In genomic region chr1:107006316-107006715, GRCm38 (mm10) we compare ENCODE assay signal across 23 mouse cellular contexts. TPM values are rescaled to one million over a fixed set of nuclear protein-coding genes. Genes with fewer than 3 reads are reported as not detected.
DNase-seq lines count a peak whose midpoint lies in the region; ATAC-seq and TF ChIP-seq lines count a peak whose summit lies in the region.
"Had no signal": no experiment of that assay in that cellular context is flagged by ENCODE, and none has a peak within 500 bp of the region (broad histone marks: within the 10 kb centered on the region; RNA-seq: fewer than 3 reads in every experiment).

No protein-coding gene starts in this region.

- H3K4me1 ChIP-seq in embryonic facial prominence, embryonic 13.5 days = no peaks in the 10 kb centered on the region
- H3K4me1 ChIP-seq in embryonic facial prominence, embryonic 10.5 days = no peaks in the 10 kb centered on the region
- no peaks in the 10 kb centered on the region for H3K4me1 ChIP-seq in lung, embryonic 14.5 days (ENCODE audit: insufficient read depth)
- H3K4me1 ChIP-seq in midbrain, embryonic 11.5 days (ENCODE audit: control insufficient read depth, insufficient read depth, low read length) = no peaks in the 10 kb centered on the region
- H3K4me1 ChIP-seq in midbrain, embryonic 16.5 days (ENCODE audit: control insufficient read depth, insufficient read depth, low read length) = no peaks in the 10 kb centered on the region

- H3K9ac ChIP-seq in embryonic facial prominence, embryonic 13.5 days = no peak overlapping the region
- no peak overlapping the region for H3K9ac ChIP-seq in lung, embryonic 14.5 days
- H3K9ac ChIP-seq in midbrain, embryonic 11.5 days (ENCODE audit: low read length) = no peak overlapping the region
- H3K9ac ChIP-seq in midbrain, embryonic 16.5 days (ENCODE audit: low read depth, low read length) = no peak overlapping the region

- no peaks in the 10 kb centered on the region for H3K36me3 ChIP-seq in embryonic facial prominence, embryonic 13.5 days
- H3K36me3 ChIP-seq in embryonic facial prominence, embryonic 10.5 days (replicated peaks) = no peaks in the 10 kb centered on the region
- no peaks in the 10 kb centered on the region for H3K36me3 ChIP-seq in lung, embryonic 14.5 days (ENCODE audit: insufficient read depth)
- no peaks in the 10 kb centered on the region for H3K36me3 ChIP-seq in midbrain, embryonic 11.5 days (ENCODE audit: control insufficient read depth, insufficient read depth, low read length)
- H3K36me3 ChIP-seq in midbrain, embryonic 16.5 days (ENCODE audit: control insufficient read depth, insufficient read depth, low read length) = no peaks in the 10 kb centered on the region
- H3K36me3 ChIP-seq: G1E had no signal

- no peak overlapping the region for H3K4me3 ChIP-seq in embryonic facial prominence, embryonic 13.5 days
- no peak overlapping the region for H3K4me3 ChIP-seq in embryonic facial prominence, embryonic 10.5 days
- no peak overlapping the region for H3K4me3 ChIP-seq in lung, embryonic 14.5 days (ENCODE audit: low read depth, low read length)
- H3K4me3 ChIP-seq in midbrain, embryonic 11.5 days (ENCODE audit: low read depth, low read length) = no peak overlapping the region
- H3K4me3 ChIP-seq in midbrain, embryonic 16.5 days (ENCODE audit: low read depth, low read length) = no peak overlapping the region

- no peak overlapping the region for H3K27ac ChIP-seq in embryonic facial prominence, embryonic 13.5 days
- no peak overlapping the region for H3K27ac ChIP-seq in embryonic facial prominence, embryonic 10.5 days (replicated peaks)
- no peak overlapping the region for H3K27ac ChIP-seq in lung, embryonic 14.5 days (ENCODE audit: low read depth)
- H3K27ac ChIP-seq in midbrain, embryonic 11.5 days (ENCODE audit: low read depth, low read length) = no peak overlapping the region
- H3K27ac ChIP-seq in midbrain, embryonic 16.5 days (ENCODE audit: low read length) = no peak overlapping the region

- no peaks in the 10 kb centered on the region for H3K9me3 ChIP-seq in embryonic facial prominence, embryonic 13.5 days
- no peaks in the 10 kb centered on the region for H3K9me3 ChIP-seq in embryonic facial prominence, embryonic 10.5 days
- H3K9me3 ChIP-seq in lung, embryonic 14.5 days (ENCODE audit: low read depth, low read length) = no peaks in the 10 kb centered on the region
- no peaks in the 10 kb centered on the region for H3K9me3 ChIP-seq in midbrain, embryonic 11.5 days (ENCODE audit: control insufficient read depth, low read length)
- H3K9me3 ChIP-seq in midbrain, embryonic 16.5 days (replicated peaks; ENCODE audit: control insufficient read depth, low read length, poor library complexity, severe bottlenecking) = no peaks in the 10 kb centered on the region

- no peak for TF ChIP-seq CTCF in lung, embryonic 14.5 days (IDR thresholded peaks at IDR 0.05; ENCODE audit: low read depth)

- H3K4me2 ChIP-seq in embryonic facial prominence, embryonic 13.5 days = no peak overlapping the region
- no peak overlapping the region for H3K4me2 ChIP-seq in lung, embryonic 14.5 days
- H3K4me2 ChIP-seq in midbrain, embryonic 11.5 days = no peak overlapping the region
- H3K4me2 ChIP-seq in midbrain, embryonic 16.5 days (ENCODE audit: low read length) = no peak overlapping the region

- DNase-seq in embryo, embryonic 11 days = peak; percentile 2
- no peak for DNase-seq in embryo, embryonic 9.5 days (ENCODE audit: extremely low spot score)
- DNase-seq in embryonic facial prominence, embryonic 10.5 days (ENCODE audit: low spot score) = no peak
- peak; percentile 1 for DNase-seq in lung, embryonic 14.5 days
- DNase-seq in lung, postnatal 14 days = no peak
- DNase-seq in midbrain, embryonic 11.5 days (ENCODE audit: low spot score, missing footprints) = no peak
- DNase-seq: adrenal gland, adult 2 months; adrenal gland, adult 8-10 months; adrenal gland, postnatal 10 days; adrenal gland, postnatal 14 days; adrenal gland, postnatal 25 days; adrenal gland, postnatal 36 days; B cell, adult 2 months; cerebellum, adult 11 months; cerebellum, adult 11-12 months had no signal

- no peaks in the 10 kb centered on the region for H3K27me3 ChIP-seq in embryonic facial prominence, embryonic 13.5 days
- H3K27me3 ChIP-seq in embryonic facial prominence, embryonic 10.5 days (replicated peaks; ENCODE audit: low read depth, poor library complexity, severe bottlenecking) = no peaks in the 10 kb centered on the region
- H3K27me3 ChIP-seq in lung, embryonic 14.5 days (ENCODE audit: insufficient read depth, low read length) = no peaks in the 10 kb centered on the region
- no peaks in the 10 kb centered on the region for H3K27me3 ChIP-seq in midbrain, embryonic 11.5 days (ENCODE audit: control insufficient read depth, insufficient read depth, low read length)
- no peaks in the 10 kb centered on the region for H3K27me3 ChIP-seq in midbrain, embryonic 16.5 days (ENCODE audit: control insufficient read depth, insufficient read depth, low read depth, low read length)
- H3K27me3 ChIP-seq: Patski had no signal

- 0 out of 2 replicates have a peak, but pooled peaks have one; percentile 59 for ATAC-seq in embryonic facial prominence, embryonic 13.5 days (ENCODE audit: insufficient number of reproducible peaks, insufficient read depth, low FRiP score, low TSS enrichment, low read depth)
- ATAC-seq in lung, embryonic 14.5 days (ENCODE audit: insufficient read depth) = peak; percentile 80
- peak; percentile 40; the same call in 1 of the 2 replicates for ATAC-seq in midbrain, embryonic 11.5 days (ENCODE audit: low FRiP score)
- ATAC-seq in midbrain, embryonic 16.5 days = no peak
- ATAC-seq: activated CD4-positive, CD25-positive, alpha-beta regulatory T cell, adult 4 months; CD4-positive, CD25-positive, alpha-beta regulatory T cell, adult 4 months; Patski had no signal

- WGBS in embryonic facial prominence, embryonic 13.5 days = 68% methylated on average over 3 of the region's 3 CpGs
- 75% methylated on average over 3 of the region's 3 CpGs for WGBS in embryonic facial prominence, embryonic 10.5 days
- WGBS in lung, embryonic 14.5 days = 66% methylated on average over 3 of the region's 3 CpGs
- 62% methylated on average over 3 of the region's 3 CpGs for WGBS in midbrain, embryonic 11.5 days
- 62% methylated on average over 3 of the region's 3 CpGs for WGBS in midbrain, embryonic 16.5 days

RNA-seq across cellular contexts. Expression of gene Serpinb13, which starts 25.5 kb away (rescaled TPM):
- not detected in 2 replicates for polyA plus RNA-seq in embryonic facial prominence, embryonic 13.5 days (2015; fragmentation: Nextera tagmentation; extraction: Ambion mirVana)
- not detected in 2 replicates for polyA plus RNA-seq in embryonic facial prominence, embryonic 10.5 days (2016; fragmentation: Nextera tagmentation; extraction: Ambion mirVana)
- polyA plus RNA-seq in lung, embryonic 14.5 days (2014; fragmentation: Nextera tagmentation; extraction: Ambion mirVana) = not detected in 2 replicates
- not detected in 2 replicates for polyA plus RNA-seq in midbrain, embryonic 11.5 days (2014; fragmentation: Nextera tagmentation; extraction: Ambion mirVana)
- polyA plus RNA-seq in midbrain, embryonic 16.5 days (2015; fragmentation: Nextera tagmentation; extraction: Ambion mirVana) = not detected in 2 replicates
- polyA plus RNA-seq: activated CD4-positive, CD25-positive, alpha-beta regulatory T cell, adult 4 months; adrenal gland, adult 2 months; brain, embryonic 14.5 days; C2C12; CD4-positive, CD25-positive, alpha-beta regulatory T cell, adult 4 months; G1E; Patski had no signal

RNA-seq across cellular contexts. Expression of gene Serpinb3a, which starts 45.8 kb away (rescaled TPM):
- polyA plus RNA-seq in embryonic facial prominence, embryonic 13.5 days (2015; fragmentation: Nextera tagmentation; extraction: Ambion mirVana) = 5.9 and 7.2 TPM in 2 replicates
- not detected in 2 replicates for polyA plus RNA-seq in embryonic facial prominence, embryonic 10.5 days (2016; fragmentation: Nextera tagmentation; extraction: Ambion mirVana)
- polyA plus RNA-seq in lung, embryonic 14.5 days (2014; fragmentation: Nextera tagmentation; extraction: Ambion mirVana) = not detected in 2 replicates
- polyA plus RNA-seq in midbrain, embryonic 11.5 days (2014; fragmentation: Nextera tagmentation; extraction: Ambion mirVana) = not detected in 2 replicates
- polyA plus RNA-seq in midbrain, embryonic 16.5 days (2015; fragmentation: Nextera tagmentation; extraction: Ambion mirVana) = not detected in 2 replicates
- polyA plus RNA-seq: activated CD4-positive, CD25-positive, alpha-beta regulatory T cell, adult 4 months; adrenal gland, adult 2 months; brain, embryonic 14.5 days; C2C12; CD4-positive, CD25-positive, alpha-beta regulatory T cell, adult 4 months; G1E; Patski had no signal

Comparison
In these comparisons a context has a peak if more than half of its experiments do, and no peak if none do; other contexts are left out.
1. DNase-seq: peak in embryo, embryonic 11 days (single experiment) and lung, embryonic 14.5 days (single experiment); none in embryo, embryonic 9.5 days (single experiment), embryonic facial prominence, embryonic 10.5 days (single experiment), lung, postnatal 14 days (single experiment) and midbrain, embryonic 11.5 days (single experiment).